Mouse (Mus musculus): ENCODE results near the gene 4930404H24Rik.
A peak's percentile ranks its signal among the peaks of the same experiment; 100 is the strongest.

GRCm38 (mm10) chr2:153483118-153483983 lies 9.2 kb upstream of the 4930404H24Rik start:
- TF ChIP-seq POLR2A (IDR thresholded peaks at IDR 0.05; ENCODE audit: control insufficient read depth, low read depth, low read length) (0 out of 2 replicates have a peak, but pooled peaks have one; percentile 14), CTCF (IDR thresholded peaks at IDR 0.05; ENCODE audit: control insufficient read depth, insufficient read depth, insufficient replicate concordance, low read depth, low read length) (no peak)

Measured in testis, adult 2 months (tissue).